Mouse (Mus musculus): ENCODE measurements around the gene Rps23. TPM values are rescaled to one million over a fixed set of nuclear protein-coding genes. Genes with fewer than 3 reads are reported as not detected.
A peak's percentile ranks its signal among the peaks of the same experiment; 100 is the strongest.

Gene Rps23
- polyA plus RNA-seq, 1 experiment from 2014 or later = 168 TPM

DNA sequence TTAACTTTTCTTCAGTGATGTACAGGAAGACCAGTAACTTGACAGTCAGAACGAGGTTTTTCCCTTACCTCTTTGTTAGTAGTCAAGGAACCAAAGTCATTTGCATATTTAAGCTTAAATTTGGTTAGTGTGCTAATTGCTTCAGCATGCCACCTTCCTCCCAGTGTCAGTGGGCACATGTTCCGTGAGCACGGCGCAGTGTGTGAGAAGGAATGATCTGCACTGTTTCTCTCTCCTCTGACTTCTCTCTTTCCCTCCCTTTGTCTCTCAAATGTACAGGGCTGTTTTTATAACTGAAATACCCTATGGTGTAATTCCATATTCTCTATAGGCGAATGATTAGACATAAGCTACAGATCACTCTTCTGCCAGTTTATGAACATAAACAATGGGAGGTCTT is 16.8 kb downstream of the Rps23 start:
- H3K9me3 ChIP-seq = no peaks in the 10 kb centered on the region
- WGBS = 78% methylated on average over 5 of the region's 5 CpGs
- no peak overlapping the region for H3K9ac ChIP-seq
- no peaks in the 10 kb centered on the region for H3K27me3 ChIP-seq (replicated peaks)
- H3K27ac ChIP-seq = no peak overlapping the region
- H3K4me1 ChIP-seq = no peaks in the 10 kb centered on the region
- H3K4me3 ChIP-seq = no peak overlapping the region
- no peak overlapping the region for H3K4me2 ChIP-seq (replicated peaks)
- H3K36me3 ChIP-seq = no peaks in the 10 kb centered on the region
- no peak for ATAC-seq (ENCODE audit: low FRiP score, low read depth)

DNA sequence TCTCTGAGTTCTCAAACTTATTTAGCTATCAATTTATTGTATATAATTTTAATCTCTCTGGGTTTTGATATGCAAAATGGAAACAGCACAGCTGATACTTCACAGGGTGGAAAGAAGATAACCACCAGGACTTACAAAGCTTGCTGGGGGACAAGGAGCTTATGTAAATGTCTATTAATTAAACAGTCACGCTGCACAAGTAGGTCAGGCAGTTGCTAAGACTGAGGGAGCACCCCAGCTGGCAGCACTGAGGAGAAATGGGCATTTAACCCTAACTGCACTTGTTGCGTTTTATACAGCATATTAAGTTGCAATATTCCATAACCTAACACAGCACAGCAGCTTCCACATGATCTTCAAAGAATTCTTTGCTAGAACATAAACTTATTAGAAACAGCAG is 36.1 kb downstream of the Rps23 start:
- no peaks in the 10 kb centered on the region for H3K36me3 ChIP-seq
- no peak overlapping the region for H3K4me3 ChIP-seq
- H3K4me2 ChIP-seq (replicated peaks) = no peak overlapping the region
- ATAC-seq (ENCODE audit: low FRiP score, low read depth) = no peak
- H3K27me3 ChIP-seq (replicated peaks) = no peaks in the 10 kb centered on the region
- no peak overlapping the region for H3K27ac ChIP-seq
- 58% methylated on average over 2 of the region's 2 CpGs for WGBS
- no peaks in the 10 kb centered on the region for H3K4me1 ChIP-seq
- no peaks in the 10 kb centered on the region for H3K9me3 ChIP-seq
- H3K9ac ChIP-seq = no peak overlapping the region

DNA sequence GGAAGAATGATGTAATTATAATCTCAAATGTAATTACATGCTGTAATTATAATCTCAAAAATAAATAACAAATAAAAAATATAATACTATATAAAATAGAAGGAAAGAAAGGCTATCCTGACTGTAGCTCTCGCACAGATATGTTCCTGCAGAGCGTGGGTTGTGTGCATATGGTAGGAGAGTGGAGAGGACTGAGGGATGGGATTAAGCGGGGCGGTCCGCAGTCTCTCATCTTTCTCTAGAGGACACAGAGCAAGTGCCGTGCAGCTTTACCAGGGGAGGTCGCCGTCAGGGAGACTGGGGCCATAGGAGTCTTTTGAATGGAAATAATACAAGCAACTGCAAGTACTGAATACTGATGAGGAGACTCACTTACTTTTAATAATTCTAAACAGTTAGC is 37.8 kb downstream of the Rps23 start:
- Histone ChIP-seq H3K27me3 (replicated peaks) (no peaks in the 10 kb centered on the region), H3K9me3 (no peaks in the 10 kb centered on the region), H3K27ac (no peak overlapping the region), H3K4me3 (no peak overlapping the region), H3K36me3 (no peaks in the 10 kb centered on the region), H3K4me1 (no peaks in the 10 kb centered on the region), H3K4me2 (replicated peaks) (no peak overlapping the region), H3K9ac (no peak overlapping the region)
- ATAC-seq (ENCODE audit: low FRiP score, low read depth) = no peak
- 78% methylated on average over 8 of the region's 8 CpGs for WGBS

DNA sequence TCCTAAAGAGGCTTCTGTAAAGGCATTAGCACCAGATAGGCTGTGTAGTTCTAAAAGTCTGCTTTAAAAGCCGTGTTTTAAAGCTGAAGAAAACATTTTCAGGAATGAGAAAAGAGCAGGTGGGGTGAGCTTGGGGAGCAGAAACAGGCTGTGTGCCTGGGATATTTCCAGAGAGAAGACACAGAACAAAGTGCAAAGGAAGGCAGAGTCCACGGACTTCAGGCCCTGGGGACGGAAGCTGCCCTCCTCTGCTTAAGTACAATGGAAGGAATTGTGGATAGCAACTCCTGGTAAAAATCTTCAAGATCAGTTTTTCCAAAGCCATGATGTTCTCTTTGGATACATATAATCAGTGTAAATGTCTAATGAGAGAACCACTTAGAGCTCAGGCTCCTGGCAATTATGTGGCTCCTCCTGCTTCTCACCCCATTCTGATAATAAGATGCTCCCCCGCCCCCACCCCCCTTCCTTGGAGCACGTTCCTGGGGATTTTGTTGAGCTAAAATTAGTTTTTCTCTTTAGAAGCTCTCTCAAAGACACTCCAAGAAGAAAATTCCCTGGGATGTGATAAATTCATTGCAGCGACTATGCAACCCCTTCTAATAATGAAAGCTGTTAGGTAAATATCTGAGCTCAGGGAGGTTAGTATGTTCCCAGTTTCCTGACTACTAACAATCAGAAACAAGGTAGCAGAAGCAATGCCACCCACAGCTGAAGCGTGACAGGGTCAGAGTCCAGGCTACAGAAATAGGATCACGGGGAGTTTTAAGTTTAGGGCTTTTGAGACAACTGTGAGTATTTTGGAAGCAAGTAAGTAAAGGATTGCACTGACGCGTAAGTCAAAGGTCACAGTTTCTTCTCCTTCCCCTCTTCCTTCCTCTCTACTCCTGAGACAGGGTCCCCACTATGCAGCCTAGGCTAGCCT is 40.3 kb downstream of the Rps23 start:
- 77% methylated on average over 10 of the region's 10 CpGs for WGBS
- no peak overlapping the region for H3K4me3 ChIP-seq
- ATAC-seq (ENCODE audit: low FRiP score, low read depth) = no peak
- no peak overlapping the region for H3K9ac ChIP-seq
- H3K4me1 ChIP-seq = no peaks in the 10 kb centered on the region
- no peak overlapping the region for H3K4me2 ChIP-seq (replicated peaks)
- H3K27me3 ChIP-seq (replicated peaks) = no peaks in the 10 kb centered on the region
- H3K36me3 ChIP-seq = no peaks in the 10 kb centered on the region
- H3K27ac ChIP-seq = no peak overlapping the region
- no peaks in the 10 kb centered on the region for H3K9me3 ChIP-seq

DNA sequence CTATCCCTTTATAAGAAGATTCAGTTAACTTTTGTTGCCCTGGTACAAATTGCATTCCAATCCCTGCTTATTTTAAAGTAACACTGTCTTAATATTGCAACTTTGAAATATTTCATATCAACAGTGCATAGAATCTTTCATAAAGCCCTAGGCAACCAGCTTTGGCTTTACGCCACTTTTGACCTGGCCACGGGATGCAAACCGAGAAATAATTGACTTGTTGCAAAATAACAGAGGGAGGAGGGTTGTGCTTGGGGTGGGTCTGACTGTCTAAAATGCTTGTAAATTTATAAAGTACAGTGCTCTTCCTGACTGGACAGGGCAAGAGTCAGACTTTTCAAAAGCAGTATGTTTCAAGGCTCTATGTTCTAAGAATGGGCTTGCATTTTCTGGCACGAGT is 41.8 kb downstream of the Rps23 start:
- no peaks in the 10 kb centered on the region for H3K4me1 ChIP-seq
- no peaks in the 10 kb centered on the region for H3K27me3 ChIP-seq (replicated peaks)
- WGBS = 90% methylated on average over 4 of the region's 4 CpGs
- no peak overlapping the region for H3K27ac ChIP-seq
- H3K9me3 ChIP-seq = no peaks in the 10 kb centered on the region
- H3K36me3 ChIP-seq = no peaks in the 10 kb centered on the region
- H3K9ac ChIP-seq = no peak overlapping the region
- no peak overlapping the region for H3K4me3 ChIP-seq
- no peak for ATAC-seq (ENCODE audit: low FRiP score, low read depth)
- H3K4me2 ChIP-seq (replicated peaks) = no peak overlapping the region

DNA sequence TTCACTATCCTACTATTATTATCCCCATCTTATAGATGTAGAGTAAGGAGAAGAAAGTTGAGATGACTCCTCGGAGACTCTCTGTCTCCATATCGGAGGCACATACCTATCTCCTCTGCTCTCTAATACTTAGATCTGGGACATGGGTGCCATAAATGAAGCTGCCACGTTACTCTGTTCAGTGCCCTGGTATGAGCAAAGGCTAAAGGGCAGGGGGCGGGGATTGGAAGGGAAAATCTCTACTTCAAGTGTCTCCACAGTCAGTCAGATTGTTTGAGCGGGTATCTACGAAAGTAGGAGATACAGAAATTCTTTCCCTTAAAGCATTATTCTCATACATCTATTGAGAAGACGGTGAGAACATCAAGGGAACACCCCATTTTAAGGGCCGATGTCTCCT is 43.2 kb downstream of the Rps23 start:
- Histone ChIP-seq H3K27me3 (replicated peaks) (no peaks in the 10 kb centered on the region), H3K4me1 (no peaks in the 10 kb centered on the region), H3K4me2 (replicated peaks) (no peak overlapping the region), H3K9me3 (no peaks in the 10 kb centered on the region), H3K27ac (no peak overlapping the region), H3K36me3 (no peaks in the 10 kb centered on the region), H3K9ac (no peak overlapping the region), H3K4me3 (no peak overlapping the region)
- 75% methylated on average over 8 of the region's 8 CpGs for WGBS
- no peak for ATAC-seq (ENCODE audit: low FRiP score, low read depth)

DNA sequence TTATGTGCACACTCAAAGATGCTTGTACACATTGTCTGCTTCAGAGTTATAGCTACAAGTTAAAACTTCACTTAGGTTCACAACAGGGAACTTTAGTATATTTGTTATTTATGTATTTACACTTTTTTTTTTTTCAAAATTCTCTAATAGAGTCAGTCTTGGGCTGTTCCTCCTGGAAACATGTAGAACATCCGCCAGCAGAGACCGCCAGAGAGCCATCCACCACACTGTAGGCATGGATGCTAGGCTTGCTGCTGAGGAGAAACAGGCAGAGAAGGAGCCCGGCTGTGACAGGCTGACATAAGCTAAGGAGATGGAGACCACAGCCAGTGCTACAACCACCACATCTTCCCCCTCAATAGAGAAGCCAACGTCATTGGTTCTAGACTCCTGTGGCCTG is 44.7 kb downstream of the Rps23 start:
- Histone ChIP-seq H3K4me1 (no peaks in the 10 kb centered on the region), H3K27me3 (replicated peaks) (no peaks in the 10 kb centered on the region), H3K4me3 (no peak overlapping the region), H3K27ac (no peak overlapping the region), H3K9ac (no peak overlapping the region), H3K4me2 (replicated peaks) (no peak overlapping the region), H3K9me3 (no peaks in the 10 kb centered on the region), H3K36me3 (no peaks in the 10 kb centered on the region)
- ATAC-seq (ENCODE audit: low FRiP score, low read depth) = peak; percentile 88
- WGBS = 6% methylated on average over 4 of the region's 4 CpGs

DNA sequence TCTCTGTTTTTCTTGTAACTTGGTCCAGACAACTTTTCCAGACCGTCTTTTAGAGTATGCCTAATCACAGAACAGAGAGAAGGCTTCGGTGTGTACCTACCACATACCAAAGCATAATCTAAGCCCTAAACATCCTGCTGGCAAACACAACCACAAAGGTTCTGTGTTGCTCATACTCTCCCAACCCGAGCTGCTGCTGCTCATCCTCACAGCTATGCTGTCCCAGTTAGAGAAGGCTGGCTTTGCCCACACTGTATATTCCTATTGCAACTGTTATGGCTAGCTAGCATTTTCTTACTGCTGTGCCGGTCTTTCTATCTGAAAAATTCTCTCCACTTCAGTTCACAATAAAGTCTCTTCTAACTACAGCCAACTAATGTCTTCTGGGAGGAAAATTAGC is 46.2 kb downstream of the Rps23 start:
- Histone ChIP-seq H3K36me3 (no peaks in the 10 kb centered on the region), H3K4me3 (no peak overlapping the region), H3K9ac (no peak overlapping the region), H3K27ac (no peak overlapping the region), H3K9me3 (no peaks in the 10 kb centered on the region), H3K4me2 (replicated peaks) (no peak overlapping the region), H3K27me3 (replicated peaks) (no peaks in the 10 kb centered on the region), H3K4me1 (no peaks in the 10 kb centered on the region)
- no peak for ATAC-seq (ENCODE audit: low FRiP score, low read depth)
- 85% methylated on average over 4 of the region's 4 CpGs for WGBS

DNA sequence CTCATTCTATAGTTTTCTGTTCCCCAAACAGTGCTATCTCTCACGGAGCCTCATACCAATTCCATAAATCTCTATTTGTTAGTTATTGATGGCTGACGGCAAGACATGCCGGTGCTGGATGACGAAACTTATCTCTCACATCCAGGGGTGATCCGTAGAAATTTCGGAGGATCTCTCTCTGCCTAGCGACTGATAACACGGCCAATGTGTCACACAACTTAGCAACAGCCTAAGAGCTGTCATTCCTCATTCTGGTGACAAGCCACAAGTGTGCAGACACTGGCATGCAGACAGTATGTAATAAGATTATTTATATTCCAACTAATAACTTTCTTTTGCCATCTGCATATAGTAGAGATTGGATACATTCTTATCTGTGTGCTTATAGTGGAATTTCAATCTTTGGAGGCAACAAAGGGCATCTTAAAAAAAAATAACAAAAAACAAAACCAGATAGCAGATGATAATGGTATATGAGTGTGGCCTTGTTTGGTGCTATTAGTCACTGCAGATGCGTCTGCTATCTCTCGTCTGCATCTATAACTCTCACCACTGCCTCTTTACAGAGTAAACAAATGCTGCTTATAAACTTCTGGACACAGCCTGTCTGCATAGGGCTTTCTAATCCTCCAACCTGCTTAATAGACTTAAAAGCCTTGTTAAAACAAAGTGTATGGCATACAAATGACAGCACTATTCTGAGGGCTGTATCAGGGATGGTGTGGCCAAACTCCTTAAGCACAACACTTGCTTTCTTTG is 47.7 kb downstream of the Rps23 start:
- no peak overlapping the region for H3K4me3 ChIP-seq
- H3K36me3 ChIP-seq = no peaks in the 10 kb centered on the region

DNA sequence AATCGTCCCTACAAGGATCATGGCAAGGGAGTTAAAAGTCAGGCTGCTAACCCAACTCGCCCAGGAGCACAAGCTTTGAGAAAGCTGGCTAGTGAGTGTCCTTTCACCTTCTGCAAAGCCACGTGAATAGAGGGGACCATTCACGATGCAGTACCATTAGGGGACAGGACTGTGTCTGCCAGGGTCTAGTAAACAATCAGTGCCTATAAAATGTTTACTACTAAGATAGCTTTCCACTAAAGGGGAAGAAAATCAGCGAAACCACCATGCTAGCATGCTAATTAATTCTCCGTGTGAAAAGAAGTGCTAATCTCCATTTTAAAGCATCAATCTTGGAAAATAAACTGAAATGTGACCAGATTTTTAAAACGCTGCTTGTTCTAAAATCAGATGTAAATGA is 50.7 kb downstream of the Rps23 start:
- Histone ChIP-seq H3K36me3 (no peaks in the 10 kb centered on the region), H3K4me2 (replicated peaks) (no peak overlapping the region), H3K4me3 (no peak overlapping the region), H3K9ac (no peak overlapping the region), H3K27ac (no peak overlapping the region), H3K9me3 (no peaks in the 10 kb centered on the region), H3K4me1 (no peaks in the 10 kb centered on the region), H3K27me3 (replicated peaks) (no peaks in the 10 kb centered on the region)
- peak; percentile 34; the same call in 1 of the 2 replicates for ATAC-seq (ENCODE audit: low FRiP score, low read depth)
- 41% methylated on average over 7 of the region's 7 CpGs for WGBS

More for the DNA sequence above, 47.7 kb downstream of the Rps23 start:
- H3K27ac ChIP-seq = no peak overlapping the region
- H3K4me2 ChIP-seq (replicated peaks) = no peak overlapping the region
- H3K27me3 ChIP-seq (replicated peaks) = no peaks in the 10 kb centered on the region
- H3K4me1 ChIP-seq = no peaks in the 10 kb centered on the region
- no peak overlapping the region for H3K9ac ChIP-seq
- 91% methylated on average over 10 of the region's 10 CpGs for WGBS
- H3K9me3 ChIP-seq = no peaks in the 10 kb centered on the region
- ATAC-seq (ENCODE audit: low FRiP score, low read depth) = no peak

All from neural tube, embryonic 12.5 days (tissue).